Mouse (Mus musculus) kidney, embryonic 15.5 days (tissue): ENCODE results near the gene Actl6a. TPM values are rescaled to one million over a fixed set of nuclear protein-coding genes. Genes with fewer than 3 reads are reported as not detected.
A peak's percentile ranks its signal among the peaks of the same experiment; 100 is the strongest.
"Not testable (repeated sequence)": the region's sequence is repeated elsewhere in the genome, so short reads cannot be mapped to it uniquely, and the experiment has no call there.

Source experiments
- ATAC-seq: fragments of 200-750 bp; cut with Nextera tagmentation; replicated peaks from 2 replicates; pipeline ENCODE4 v1.8.0; 2017; ENCODE audit warnings: moderate TSS enrichment; ENCODE audit not compliant: low FRiP score
- H3K27ac ChIP-seq: fragments of 300-500 bp; sonication (generic); 2 replicates; pipeline ENCODE4 v1.5.1; 2015; ENCODE audit warnings: mild to moderate bottlenecking, inconsistent platforms
- H3K27me3 ChIP-seq: fragments of 300-500 bp; sonication (generic); 2 replicates; pipeline ENCODE4 v1.6.1; 2015; ENCODE audit warnings: inconsistent platforms
- H3K36me3 ChIP-seq: fragments of 300-500 bp; sonication (generic); 2 replicates; pipeline ENCODE4 v1.6.1; 2015; ENCODE audit warnings: inconsistent platforms
- H3K4me1 ChIP-seq: fragments of 300-500 bp; sonication (generic); 2 replicates; pipeline ENCODE4 v1.6.1; 2015; ENCODE audit warnings: inconsistent platforms
- H3K4me2 ChIP-seq: fragments of 300-500 bp; sonication (generic); 2 replicates; pipeline ENCODE4 v1.6.1; 2015; ENCODE audit warnings: moderate library complexity, mild to moderate bottlenecking, inconsistent platforms
- H3K4me3 ChIP-seq: fragments of 300-500 bp; sonication (generic); replicated peaks from 2 replicates; pipeline ENCODE4 v1.5.1; 2015; ENCODE audit warnings: mild to moderate bottlenecking, inconsistent platforms
- H3K9ac ChIP-seq: fragments of 300-500 bp; sonication (generic); 2 replicates; pipeline ENCODE4 v1.6.1; 2015; ENCODE audit warnings: mild to moderate bottlenecking, inconsistent platforms
- H3K9me3 ChIP-seq: fragments of 300-500 bp; sonication (generic); replicated peaks from 2 replicates; pipeline ENCODE4 v1.6.1; 2016; ENCODE audit warnings: inconsistent platforms
- WGBS: fragments of 180-500 bp; shearing (Covaris S2); methylation state at CpG from one replicate; pipeline ENCODE4 v1.1.7; 2015; ENCODE audit warnings: mixed read lengths; 5-methylcytosine and 5-hydroxymethylcytosine counted together
- polyA plus RNA-seq: library from polyadenylated mRNA; unstranded; fragments of >200 nt; fragmentation: Nextera tagmentation; extraction: Ambion mirVana; gene quantifications from 2 replicates; pipeline ENCODE4 v1.2.1, GENCODE M21; 2015

Actl6a gene
- polyA plus RNA-seq, 1 experiment from 2014 or later, result 186 TPM

DNA sequence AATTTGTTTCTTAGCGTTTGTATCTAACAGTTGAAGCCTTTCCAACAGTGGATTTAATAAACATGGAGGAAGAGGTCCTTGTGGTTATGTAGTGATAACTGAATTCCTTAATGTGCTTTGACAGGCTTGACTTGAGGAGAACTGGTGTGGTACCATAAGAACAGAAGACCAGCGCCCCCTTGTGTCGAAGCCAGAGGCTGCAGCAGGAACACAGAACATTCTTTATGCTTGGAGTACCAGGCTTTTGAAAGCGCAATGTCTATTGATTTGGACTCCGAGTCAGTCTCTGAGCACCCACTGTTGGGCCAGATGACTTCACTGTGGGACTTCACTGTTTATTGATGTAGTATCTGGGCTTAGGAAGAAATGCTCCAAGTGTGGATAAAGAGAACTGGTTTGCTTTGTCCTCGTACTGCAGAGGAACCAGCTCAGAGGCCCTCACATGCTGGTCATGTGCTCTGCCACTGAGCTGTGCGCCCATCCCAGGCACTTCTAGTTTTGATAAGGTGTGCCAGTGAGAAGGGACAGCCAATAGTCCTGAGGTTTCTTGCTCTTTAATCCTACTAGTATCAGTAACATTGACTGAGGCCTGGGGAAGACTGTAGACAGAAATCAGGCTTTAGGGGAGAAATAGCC, 7.8 kb upstream of the Actl6a start:
- Histone ChIP-seq H3K27ac (no peak overlapping the region), H3K36me3 (no peaks in the 10 kb centered on the region), H3K4me3 (no peak overlapping the region), H3K4me1 (no peaks in the 10 kb centered on the region), H3K4me2 (no peak overlapping the region), H3K9ac (no peak overlapping the region), H3K27me3 (no peaks in the 10 kb centered on the region), H3K9me3 (no peaks in the 10 kb centered on the region)
- WGBS, result 36% methylated on average over 7 of the region's 7 CpGs
- no peak for ATAC-seq

DNA sequence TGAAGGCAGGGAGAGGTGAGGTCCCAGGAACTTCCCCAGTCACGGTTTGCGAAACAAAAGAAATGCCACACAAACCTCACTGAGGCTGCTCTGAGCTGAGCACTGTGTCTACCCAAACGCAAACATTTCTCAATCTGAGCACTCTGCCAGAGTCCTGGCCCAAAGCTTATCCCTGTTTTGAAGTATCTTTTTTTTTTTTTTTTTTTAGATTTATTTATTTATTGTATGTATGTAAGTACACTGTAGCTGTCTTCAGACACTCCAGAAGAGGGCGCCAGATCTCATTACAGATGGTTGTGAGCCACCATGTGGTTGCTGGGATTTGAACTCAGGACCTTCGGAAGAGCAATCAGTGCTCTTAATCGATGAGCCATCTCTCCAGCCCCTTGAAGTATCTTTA, 2.1 kb upstream of the Actl6a start:
- not testable (repeated sequence) for ATAC-seq, H3K4me3 ChIP-seq, H3K9me3 ChIP-seq, H3K4me2 ChIP-seq, H3K36me3 ChIP-seq, H3K27ac ChIP-seq, H3K27me3 ChIP-seq, H3K9ac ChIP-seq, H3K4me1 ChIP-seq
- WGBS, result 92% methylated on average over 6 of the region's 6 CpGs

DNA sequence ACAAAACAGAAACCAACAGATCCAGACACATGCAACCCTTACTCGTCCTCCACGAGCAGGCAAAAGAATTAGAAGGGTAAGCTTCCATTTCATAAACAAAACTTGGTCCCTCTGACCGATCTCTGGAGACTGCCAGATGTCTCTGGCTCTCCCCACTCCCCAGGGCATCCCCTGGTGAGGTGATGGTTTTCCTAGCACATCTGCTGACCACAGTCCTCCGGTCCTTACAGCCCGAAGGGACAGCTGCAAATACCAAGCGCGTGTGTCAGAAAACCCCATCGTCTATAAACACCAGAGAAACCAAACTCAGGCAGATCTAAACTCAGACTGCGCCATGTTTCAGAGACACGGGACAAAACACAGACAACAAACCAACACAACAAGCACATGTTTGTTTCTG, 1.5 kb upstream of the Actl6a start:
- not testable (repeated sequence) for H3K4me3 ChIP-seq, H3K9ac ChIP-seq, H3K9me3 ChIP-seq, H3K27me3 ChIP-seq, ATAC-seq, H3K4me1 ChIP-seq, H3K36me3 ChIP-seq, H3K4me2 ChIP-seq, H3K27ac ChIP-seq
- 91% methylated on average over 10 of the region's 10 CpGs for WGBS

DNA sequence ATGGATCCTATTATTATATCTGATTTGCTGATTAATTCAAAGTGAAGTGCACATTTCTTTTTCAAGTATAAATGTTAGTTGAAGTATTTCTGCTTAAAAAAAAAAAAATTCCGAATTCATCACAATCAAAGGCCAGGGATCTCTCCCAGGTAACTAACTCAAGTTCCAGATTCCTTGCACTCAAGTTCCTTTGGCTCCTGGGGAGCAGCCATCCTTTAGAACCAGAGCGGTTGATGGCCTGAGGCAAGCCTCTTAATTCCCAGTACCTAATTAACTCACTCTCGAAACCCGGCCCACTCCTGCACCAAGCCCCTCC, 1.9 kb downstream of the Actl6a start:
- Histone ChIP-seq H3K4me2 (peak overlapping the region; percentile 65), H3K9ac (no peak overlapping the region), H3K4me1 (peaks cover 12% of the 10 kb centered on the region), H3K4me3 (peak overlapping the region; percentile 92), H3K27ac (no peak overlapping the region), H3K27me3 (no peaks in the 10 kb centered on the region), H3K9me3 (no peaks in the 10 kb centered on the region), H3K36me3 (peaks cover 22% of the 10 kb centered on the region)
- no peak for ATAC-seq
- WGBS, result 6% methylated on average over 4 of the region's 4 CpGs

DNA sequence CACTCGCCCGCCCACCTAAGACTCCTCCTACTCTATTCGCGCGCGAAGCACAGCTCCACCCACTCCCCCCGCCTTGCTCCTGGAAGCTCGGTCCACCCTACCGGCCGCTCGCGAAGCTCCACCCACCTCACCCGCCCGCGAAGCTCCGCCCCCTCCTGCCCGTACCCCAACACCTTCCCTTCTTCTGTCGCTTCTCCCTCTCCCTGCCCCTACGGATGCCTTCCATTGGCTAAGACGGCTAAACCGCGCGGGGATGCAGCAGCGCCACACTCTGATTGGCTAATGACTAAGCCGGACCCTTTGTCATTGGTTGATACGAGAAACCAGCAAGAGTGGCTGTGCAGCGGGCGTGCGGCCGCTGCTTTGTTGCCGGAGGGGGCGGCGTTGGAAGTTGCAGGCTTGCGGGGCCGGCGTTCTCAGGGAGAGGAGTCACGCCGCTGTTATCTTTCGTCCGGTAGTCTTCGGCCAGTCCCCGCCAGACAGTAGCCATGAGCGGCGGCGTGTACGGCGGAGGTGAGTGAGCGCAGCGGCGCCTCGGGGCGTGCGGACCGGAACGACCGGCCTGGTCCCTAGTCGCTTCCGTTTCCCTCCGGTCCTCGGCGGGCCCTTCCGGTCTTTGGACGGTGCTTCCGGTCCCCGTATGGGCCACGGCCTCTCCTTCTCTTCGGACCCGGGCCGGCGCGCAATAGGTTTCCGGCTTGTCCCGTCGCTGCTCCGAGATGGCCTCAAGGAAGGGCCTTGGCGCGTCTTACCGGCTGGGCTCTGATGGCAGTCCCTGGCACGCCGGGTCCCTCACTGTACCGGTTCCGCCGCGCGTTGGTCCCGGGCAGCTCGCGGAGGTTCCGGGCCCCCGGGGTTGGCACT, 2.5 kb downstream of the Actl6a start:
- peak overlapping the region; percentile 92 for H3K4me3 ChIP-seq
- H3K27ac ChIP-seq, result peak overlapping the region; percentile 93
- peaks cover 28% of the 10 kb centered on the region for H3K36me3 ChIP-seq
- peak; percentile 100 for ATAC-seq
- H3K9ac ChIP-seq, result peak overlapping the region; percentile 95
- peaks cover 12% of the 10 kb centered on the region for H3K4me1 ChIP-seq
- under 1% methylated on average over 87 of the region's 90 CpGs for WGBS
- H3K27me3 ChIP-seq, result no peaks in the 10 kb centered on the region
- H3K4me2 ChIP-seq, result peak overlapping the region; percentile 65
- H3K9me3 ChIP-seq, result no peaks in the 10 kb centered on the region

DNA sequence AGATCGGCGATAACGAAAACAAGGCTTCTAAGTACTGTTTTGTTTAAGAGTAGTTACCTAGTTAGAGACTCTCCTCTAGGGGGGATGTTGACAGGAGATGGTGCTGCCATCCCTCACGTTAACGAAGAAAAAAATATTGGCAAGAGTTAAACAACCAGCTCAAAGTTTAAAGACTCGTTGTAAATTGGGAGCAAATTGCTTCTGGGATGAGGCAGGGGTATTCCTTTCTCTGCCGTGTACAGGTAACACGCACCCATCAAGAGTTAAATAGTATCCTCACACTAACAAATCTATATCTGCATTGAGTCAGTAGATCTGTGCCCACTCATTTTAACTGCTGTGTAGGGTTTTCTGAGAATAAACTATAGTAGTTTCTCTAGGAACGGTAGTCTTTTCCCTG, 3.3 kb downstream of the Actl6a start:
- Histone ChIP-seq H3K4me2 (peak overlapping the region; percentile 65), H3K9me3 (no peaks in the 10 kb centered on the region), H3K4me3 (peak overlapping the region; percentile 92), H3K9ac (peak overlapping the region; percentile 95), H3K27ac (peak overlapping the region; percentile 93), H3K36me3 (peaks cover 36% of the 10 kb centered on the region), H3K4me1 (peaks cover 12% of the 10 kb centered on the region), H3K27me3 (no peaks in the 10 kb centered on the region)
- 8% methylated on average over 9 of the region's 9 CpGs for WGBS
- ATAC-seq, result no peak

DNA sequence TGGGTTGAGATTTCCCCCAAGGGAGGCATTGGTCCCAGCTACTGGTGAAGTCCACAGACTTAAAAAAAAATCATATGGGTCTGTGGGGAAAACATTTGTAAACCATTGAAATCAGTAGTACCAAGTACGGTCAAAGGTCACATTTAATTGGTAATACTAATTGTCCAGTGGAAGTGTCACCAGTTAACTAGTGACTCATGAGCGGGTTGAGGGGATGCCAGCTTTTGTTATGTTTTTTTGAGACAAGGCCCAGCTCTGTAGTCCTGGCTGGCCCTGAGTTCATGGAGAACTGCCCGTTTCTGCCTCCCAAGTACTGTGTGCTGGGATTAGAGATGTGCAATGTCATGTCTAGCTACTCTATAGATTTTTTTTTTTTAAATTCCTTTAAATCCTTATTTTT, 7.6 kb downstream of the Actl6a start:
- Histone ChIP-seq H3K9ac (no peak overlapping the region), H3K4me3 (no peak overlapping the region), H3K9me3 (no peaks in the 10 kb centered on the region), H3K4me2 (no peak overlapping the region), H3K27ac (no peak overlapping the region), H3K4me1 (peaks cover 9% of the 10 kb centered on the region), H3K36me3 (peaks cover 78% of the 10 kb centered on the region), H3K27me3 (no peaks in the 10 kb centered on the region)
- WGBS, result 94% methylated on average over 3 of the region's 3 CpGs
- no peak for ATAC-seq

DNA sequence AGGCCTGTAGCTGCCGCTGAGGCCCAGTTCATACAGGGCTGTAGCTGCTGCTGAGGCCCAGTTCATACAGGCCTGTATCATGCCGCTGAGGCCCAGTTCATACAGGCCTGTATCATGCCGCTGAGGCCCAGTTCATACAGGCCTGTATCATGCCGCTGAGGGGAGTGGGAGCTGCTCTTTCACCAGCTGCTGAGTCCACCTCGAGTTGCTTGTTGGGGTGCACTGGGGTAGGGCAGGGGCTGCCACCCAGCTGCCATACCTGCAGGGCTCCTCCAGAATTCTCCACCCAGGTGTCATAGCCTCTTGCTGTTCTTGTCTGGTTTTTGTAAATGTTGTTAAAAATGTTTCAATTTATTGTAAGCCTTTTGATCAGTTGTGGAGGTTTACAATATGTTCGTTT, 11.3 kb downstream of the Actl6a start:
- not testable (repeated sequence) for H3K9ac ChIP-seq, ATAC-seq, H3K4me1 ChIP-seq, H3K4me2 ChIP-seq, H3K9me3 ChIP-seq, H3K27ac ChIP-seq, H3K4me3 ChIP-seq, H3K27me3 ChIP-seq
- H3K36me3 ChIP-seq, result peaks cover 97% of the 10 kb centered on the region
- WGBS, result 97% methylated on average over 6 of the region's 6 CpGs

DNA sequence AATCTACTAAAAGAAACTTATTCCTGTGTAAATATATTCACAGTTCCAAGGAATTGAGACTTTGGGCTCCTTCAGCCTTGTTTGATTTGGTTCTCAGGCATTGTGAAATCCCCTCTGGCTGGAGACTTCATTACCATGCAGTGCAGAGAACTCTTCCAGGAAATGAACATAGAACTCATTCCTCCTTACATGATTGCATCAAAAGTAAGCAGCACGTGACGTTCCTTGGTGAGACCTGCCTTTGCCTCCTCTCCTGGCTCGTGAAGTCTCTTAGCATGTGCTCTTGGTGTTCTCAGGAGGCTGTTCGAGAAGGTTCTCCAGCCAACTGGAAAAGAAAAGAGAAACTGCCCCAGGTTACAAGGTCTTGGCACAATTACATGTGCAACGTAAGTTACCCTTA, 12.2 kb downstream of the Actl6a start:
- no peak for ATAC-seq
- no peak overlapping the region for H3K9ac ChIP-seq
- H3K27ac ChIP-seq, result no peak overlapping the region
- H3K27me3 ChIP-seq, result no peaks in the 10 kb centered on the region
- WGBS, result 86% methylated on average over 5 of the region's 5 CpGs
- peaks cover 97% of the 10 kb centered on the region for H3K36me3 ChIP-seq
- H3K4me2 ChIP-seq, result no peak overlapping the region
- no peaks in the 10 kb centered on the region for H3K9me3 ChIP-seq
- no peak overlapping the region for H3K4me3 ChIP-seq
- H3K4me1 ChIP-seq, result no peaks in the 10 kb centered on the region

DNA sequence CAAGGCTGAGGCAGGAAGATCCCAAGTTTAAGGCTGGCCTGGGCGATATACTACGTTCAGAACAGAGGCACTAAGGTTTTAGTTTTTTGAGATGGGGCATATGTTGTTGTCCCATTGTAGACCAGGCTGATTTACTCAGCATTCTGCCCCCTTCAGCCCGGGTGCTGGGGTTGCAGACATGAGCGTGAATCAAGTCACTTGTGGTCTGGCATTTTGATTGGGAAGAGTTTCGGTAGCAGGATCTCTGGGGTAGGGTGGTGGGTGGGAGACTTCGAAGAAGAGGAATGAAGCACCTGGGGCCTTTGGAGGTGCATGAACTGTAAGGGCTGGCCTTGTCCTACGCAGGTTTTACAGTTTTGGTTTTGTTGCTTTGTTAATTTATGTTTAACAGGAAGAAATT, 18.1 kb downstream of the Actl6a start:
- WGBS, result 89% methylated on average over 7 of the region's 7 CpGs
- Histone ChIP-seq H3K4me1 (no peaks in the 10 kb centered on the region), H3K4me2 (no peak overlapping the region), H3K9ac (no peak overlapping the region), H3K36me3 (peaks cover 94% of the 10 kb centered on the region), H3K4me3 (no peak overlapping the region), H3K27me3 (no peaks in the 10 kb centered on the region), H3K9me3 (no peaks in the 10 kb centered on the region), H3K27ac (no peak overlapping the region)
- no peak for ATAC-seq

DNA sequence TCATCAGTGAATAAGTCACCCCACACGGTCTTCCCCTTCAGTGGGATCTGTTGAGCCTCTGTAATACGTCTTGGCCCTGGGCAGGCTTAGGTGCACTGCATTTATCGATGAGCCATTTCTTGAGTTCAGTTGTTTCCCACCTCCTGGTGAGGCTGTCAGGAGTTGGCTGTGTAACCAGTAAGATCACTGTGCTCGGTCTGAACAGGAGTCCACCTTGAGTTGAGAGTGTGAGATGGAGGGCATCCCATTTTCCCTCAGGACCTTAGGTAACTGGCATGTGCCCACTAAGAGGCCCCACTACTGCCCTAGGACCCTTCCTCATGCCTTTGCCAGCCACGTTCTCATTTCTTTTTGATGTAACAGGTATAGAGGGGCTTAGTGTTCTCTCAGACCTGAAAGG, 19.9 kb downstream of the Actl6a start:
- Histone ChIP-seq H3K9ac (no peak overlapping the region), H3K27me3 (no peaks in the 10 kb centered on the region), H3K4me3 (no peak overlapping the region), H3K27ac (no peak overlapping the region), H3K36me3 (peaks cover 95% of the 10 kb centered on the region), H3K9me3 (no peaks in the 10 kb centered on the region), H3K4me1 (no peaks in the 10 kb centered on the region), H3K4me2 (no peak overlapping the region)
- no peak for ATAC-seq
- WGBS, result 90% methylated on average over 5 of the region's 5 CpGs

DNA sequence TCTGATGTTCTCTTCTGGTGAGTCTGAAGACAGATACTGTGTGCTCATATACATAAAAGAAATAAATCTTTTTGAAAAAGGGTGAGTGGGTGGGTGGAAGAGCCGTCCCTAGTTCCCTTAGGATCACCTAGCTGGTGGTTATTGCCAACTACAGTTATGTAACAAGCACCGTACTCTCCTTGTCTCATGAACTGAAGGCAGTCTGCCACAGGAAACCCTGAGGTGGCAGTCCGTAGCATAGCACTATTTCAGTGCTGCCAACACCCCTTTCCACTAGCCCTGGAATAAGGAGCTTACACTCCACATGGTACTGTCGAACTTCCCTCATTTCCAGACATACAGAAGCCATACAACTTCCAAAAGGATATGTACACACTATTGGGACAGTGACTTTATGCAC, 21.8 kb downstream of the Actl6a start:
- Histone ChIP-seq H3K4me2 (no peak overlapping the region), H3K9ac (no peak overlapping the region), H3K4me3 (no peak overlapping the region), H3K4me1 (no peaks in the 10 kb centered on the region), H3K36me3 (peaks cover 95% of the 10 kb centered on the region), H3K27ac (no peak overlapping the region), H3K27me3 (no peaks in the 10 kb centered on the region), H3K9me3 (no peaks in the 10 kb centered on the region)
- WGBS, result 82% methylated on average over 4 of the region's 4 CpGs
- ATAC-seq, result no peak
